Mouse (Mus musculus) liver (tissue): ENCODE data around the gene Sult6b2.

ENCODE experiments used
- DNase-seq: peaks from one replicate; pipeline ENCODE4 v3.0.0-alpha.2; 2020; ENCODE audit warnings: mixed read lengths

Sult6b2 gene

GRCm38 (mm10) chr6:142776935-142777334, 27.4 kb downstream of the Sult6b2 start:
- peak; percentile 27 for DNase-seq

- DNase-seq, result no peak
These were observed 30.7 kb downstream of the Sult6b2 start for GRCm38 (mm10) chr6:142773566-142773965.

- DNase-seq, result no peak
These were observed 32.7 kb downstream of the Sult6b2 start for GRCm38 (mm10) chr6:142771643-142772042.

GRCm38 (mm10) chr6:142769896-142770295, 34.4 kb downstream of the Sult6b2 start:
- no peak for DNase-seq

- DNase-seq, result no peak
These were observed 37.0 kb downstream of the Sult6b2 start for GRCm38 (mm10) chr6:142767305-142767704.

- no peak for DNase-seq
These were observed 39.4 kb downstream of the Sult6b2 start for GRCm38 (mm10) chr6:142764933-142765332.

- DNase-seq, result no peak
These were observed 44.7 kb downstream of the Sult6b2 start for GRCm38 (mm10) chr6:142759633-142760032.

GRCm38 (mm10) chr6:142758562-142758961, 45.7 kb downstream of the Sult6b2 start:
- no peak for DNase-seq

- no peak for DNase-seq
These were observed 46.3 kb downstream of the Sult6b2 start for GRCm38 (mm10) chr6:142757976-142758375.

- peak; percentile 52 for DNase-seq
These were observed 46.9 kb downstream of the Sult6b2 start for GRCm38 (mm10) chr6:142757334-142757965.

- peak; percentile 96 for DNase-seq
These were observed 47.6 kb downstream of the Sult6b2 start, which contains the start of gene Cmas for GRCm38 (mm10) chr6:142756507-142757333. Gene Cmas, plus strand, starts transcription at chr6:142756686.

- peak; percentile 38 for DNase-seq
These were observed 51.7 kb downstream of the Sult6b2 start for GRCm38 (mm10) chr6:142752331-142753246.

- DNase-seq, result no peak
These were observed 52.9 kb downstream of the Sult6b2 start for GRCm38 (mm10) chr6:142751365-142751764.

GRCm38 (mm10) chr6:142748057-142748708, 56.1 kb downstream of the Sult6b2 start:
- DNase-seq, result no peak

- DNase-seq, result no peak
These were observed 57.1 kb downstream of the Sult6b2 start for GRCm38 (mm10) chr6:142747165-142747564.

GRCm38 (mm10) chr6:142746765-142747164, 57.5 kb downstream of the Sult6b2 start:
- DNase-seq, result no peak

- DNase-seq, result no peak
These were observed 58.8 kb downstream of the Sult6b2 start for GRCm38 (mm10) chr6:142745484-142745883.

GRCm38 (mm10) chr6:142743193-142743592, 61.1 kb downstream of the Sult6b2 start:
- DNase-seq, result no peak

- no peak for DNase-seq
These were observed 62.5 kb downstream of the Sult6b2 start for GRCm38 (mm10) chr6:142741763-142742162.

GRCm38 (mm10) chr6:142738637-142739036, 65.7 kb downstream of the Sult6b2 start:
- DNase-seq, result no peak

GRCm38 (mm10) chr6:142738225-142738624, 66.1 kb downstream of the Sult6b2 start:
- DNase-seq, result no peak

GRCm38 (mm10) chr6:142735302-142736005, 68.8 kb downstream of the Sult6b2 start:
- DNase-seq, result no peak
